Mouse (Mus musculus): ENCODE measurements around the gene Ganc.

Ganc gene

DNA sequence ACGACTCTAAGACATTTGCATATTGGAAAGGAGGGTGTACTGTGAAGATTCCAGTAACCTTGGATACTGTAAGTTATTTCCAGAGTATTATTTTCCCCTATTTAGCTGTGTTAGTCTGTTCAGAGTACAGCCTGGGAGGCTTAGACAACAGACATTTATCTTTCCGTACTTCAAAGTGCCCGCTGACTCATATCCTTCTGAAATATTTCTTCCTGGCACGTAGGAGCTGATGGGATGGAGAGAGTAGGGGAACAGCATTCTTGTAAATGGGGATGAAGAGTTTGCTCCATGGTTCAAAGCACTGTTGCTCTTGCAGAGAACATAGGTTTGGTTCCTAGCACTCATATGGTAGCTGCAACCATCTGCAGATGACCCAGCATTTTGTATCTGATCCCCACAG lies 48.9 kb downstream of the Ganc start:
- no peak for DNase-seq

- no peak for DNase-seq
Measured at GRCm38 (mm10) chr2:120454987-120455386, 51.3 kb downstream of the Ganc start.

GRCm38 (mm10) chr2:120455719-120456118 lies 52.0 kb downstream of the Ganc start, which contains the start of gene Capn3:
Gene Capn3, plus strand, starts transcription at chr2:120456019.
- no peak for DNase-seq

DNA sequence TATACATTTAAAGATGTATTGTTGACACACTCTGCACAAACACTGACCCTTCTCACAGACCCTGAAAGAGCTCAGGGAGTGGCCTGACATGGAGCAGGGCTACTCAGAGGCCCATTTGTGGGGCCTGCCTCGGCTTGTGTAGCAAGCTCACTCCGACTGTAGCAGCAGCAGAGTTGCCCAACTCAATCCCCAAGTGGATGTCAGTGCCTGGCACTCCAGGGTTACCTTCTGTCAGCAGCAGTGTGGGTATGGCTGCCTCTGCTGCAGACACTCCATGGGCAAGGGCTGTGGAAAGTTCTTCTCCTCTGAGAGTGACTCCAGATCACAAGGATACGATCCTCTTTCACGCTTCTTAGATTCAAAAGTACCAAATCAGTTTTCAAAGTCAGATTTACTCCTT lies 56.5 kb downstream of the Ganc start:
- DNase-seq: no peak

GRCm38 (mm10) chr2:120463328-120463727 lies 59.6 kb downstream of the Ganc start:
- DNase-seq: no peak

DNA sequence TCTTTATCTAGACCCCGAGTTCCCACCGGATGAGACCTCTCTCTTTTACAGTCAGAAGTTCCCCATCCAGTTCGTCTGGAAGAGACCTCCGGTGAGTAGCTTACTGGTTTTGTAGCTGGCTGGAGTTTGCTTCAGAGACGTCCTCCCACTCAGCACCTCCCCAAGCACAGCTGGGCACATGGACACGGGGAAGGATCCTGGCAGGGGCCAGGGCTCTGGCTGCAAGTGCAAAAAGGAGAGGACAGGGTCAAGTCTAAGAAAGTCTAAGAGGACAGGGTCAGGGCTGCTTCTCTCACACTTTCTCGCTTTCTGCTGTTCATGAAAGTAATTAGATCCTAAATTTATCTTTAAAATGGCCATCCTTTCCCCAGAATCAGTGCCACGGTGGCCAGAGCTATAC lies 60.4 kb downstream of the Ganc start:
- DNase-seq: no peak

DNA sequence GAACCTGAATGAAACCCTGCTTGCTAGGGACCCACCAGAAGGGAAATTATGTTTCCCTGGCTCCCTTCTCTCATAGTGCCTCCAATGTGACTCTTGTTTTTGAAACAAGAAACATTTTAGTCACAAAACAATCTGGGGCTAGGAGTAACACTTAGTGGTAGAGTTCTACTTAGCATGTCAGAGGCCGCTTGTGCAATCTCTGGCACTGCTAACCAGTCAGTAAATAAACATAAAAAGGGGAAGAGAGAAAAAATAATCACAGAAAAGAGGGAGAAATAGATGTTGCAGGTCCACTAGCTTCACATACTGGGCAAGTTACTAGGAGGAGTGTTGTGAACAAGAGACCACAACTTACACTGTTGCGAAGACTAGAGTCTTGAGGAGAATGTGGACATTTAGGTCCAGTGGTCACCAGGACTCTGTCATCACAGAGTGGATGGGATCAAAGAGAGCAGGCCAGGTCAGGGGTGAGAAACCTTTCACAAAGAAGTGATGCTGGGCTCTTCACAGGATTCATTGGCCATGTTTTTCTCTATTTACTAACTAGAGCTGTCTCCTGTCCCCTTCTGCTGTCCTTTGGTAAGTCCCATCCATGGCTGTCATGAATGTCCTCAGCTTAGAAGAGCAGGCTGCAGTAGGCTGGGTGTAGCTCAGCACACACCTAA lies 61.2 kb downstream of the Ganc start:
- no peak for DNase-seq

- DNase-seq: no peak
Measured at GRCm38 (mm10) chr2:120465397-120465785, 61.7 kb downstream of the Ganc start.

GRCm38 (mm10) chr2:120468011-120468410 lies 64.3 kb downstream of the Ganc start:
- DNase-seq: no peak

DNA sequence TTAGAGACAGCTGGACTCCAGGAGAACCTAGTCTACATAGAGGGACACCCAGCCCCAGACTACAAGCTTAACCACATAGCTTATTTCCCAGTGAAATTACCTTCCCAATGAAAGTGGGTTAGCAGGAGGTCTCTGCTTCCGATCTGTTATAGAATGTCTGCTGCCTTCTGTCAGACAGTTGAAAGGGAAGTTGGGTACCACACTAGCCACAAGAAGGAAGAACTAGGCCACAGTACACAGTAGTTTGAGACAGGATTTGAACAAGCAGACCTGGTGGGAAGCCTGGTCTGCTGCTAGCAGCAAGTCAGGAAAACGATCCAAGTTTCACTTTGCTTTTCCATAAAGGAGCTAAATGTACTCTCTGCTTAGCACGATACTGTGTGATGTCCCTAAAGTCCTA lies 65.5 kb downstream of the Ganc start:
- DNase-seq: no peak

DNA sequence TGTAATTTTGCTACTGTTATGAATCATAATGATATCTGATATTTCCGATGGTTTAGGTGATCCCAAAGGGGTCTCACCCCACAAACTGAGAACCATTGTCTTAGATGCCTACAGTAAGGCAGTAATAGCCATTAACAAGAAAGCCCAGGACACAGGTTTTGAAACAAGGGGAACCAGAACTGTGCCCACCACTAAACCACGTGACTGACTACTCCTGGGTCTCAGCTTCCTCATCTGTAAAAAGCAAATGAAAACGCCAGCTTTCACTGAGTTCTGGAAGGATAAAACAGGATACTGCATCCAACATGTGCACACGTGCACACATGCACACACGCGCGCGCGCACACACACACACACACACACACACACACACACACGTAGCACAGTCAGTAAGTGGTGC lies 66.0 kb downstream of the Ganc start:
- DNase-seq: no peak

GRCm38 (mm10) chr2:120470856-120471255 lies 67.2 kb downstream of the Ganc start:
- peak; percentile 62 to 72 for DNase-seq

DNA sequence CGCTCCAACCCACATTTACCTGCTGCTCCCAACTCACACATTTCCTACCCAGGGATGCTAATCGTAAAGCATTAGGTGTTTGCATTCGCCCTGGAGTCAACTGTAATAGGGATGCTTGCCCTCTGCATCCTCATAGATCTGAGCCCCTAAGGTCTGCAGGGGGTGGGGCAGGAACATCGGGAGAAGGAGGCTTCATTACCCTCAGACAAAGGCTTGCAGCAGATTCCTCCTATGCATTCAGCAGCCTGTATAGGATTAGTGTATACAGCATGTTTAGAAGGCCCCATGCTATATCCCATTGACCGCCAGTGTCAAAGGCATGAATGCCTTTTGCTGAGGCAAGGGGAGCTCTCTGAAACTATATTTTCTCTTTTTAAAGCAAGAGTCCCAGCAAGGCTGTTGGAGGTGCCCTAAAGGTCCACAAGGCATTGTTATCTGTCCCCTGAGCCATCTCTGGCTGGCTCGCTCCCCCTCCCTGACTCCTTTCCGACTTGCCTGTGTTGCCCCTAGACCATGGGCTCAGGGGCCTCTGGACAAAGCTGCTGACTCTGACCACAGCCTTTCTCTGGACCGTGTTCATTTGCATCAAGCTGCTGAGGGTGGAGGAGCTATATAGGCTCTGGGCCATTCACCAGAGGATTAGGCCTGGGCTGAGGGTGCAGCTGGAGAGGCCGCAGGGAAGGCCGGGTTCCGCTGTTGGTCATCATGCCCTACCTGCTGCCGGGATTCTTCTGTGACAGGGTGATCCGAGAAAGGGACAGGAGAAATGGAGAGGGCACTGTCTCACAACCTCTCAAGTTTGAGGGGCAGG lies 72.8 kb downstream of the Ganc start:
- no peak for DNase-seq

DNA sequence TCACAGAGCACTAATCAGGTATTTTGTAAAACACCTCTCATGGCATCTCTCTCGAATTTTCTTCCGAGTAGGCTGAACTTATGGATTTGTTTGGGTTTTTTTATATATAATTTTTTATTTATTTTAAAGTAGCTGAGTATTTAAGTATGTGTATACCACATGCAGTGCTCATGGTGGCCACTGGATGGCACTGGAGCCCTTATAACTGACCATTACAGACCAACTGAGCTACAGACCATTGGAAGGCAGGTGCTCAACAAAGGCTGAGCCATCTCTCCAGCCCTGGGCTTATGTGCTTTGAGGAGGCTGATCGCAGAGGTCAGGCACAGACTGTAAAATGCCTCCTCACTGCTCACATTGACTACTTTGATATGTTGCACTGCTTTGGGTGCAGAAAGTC lies 74.9 kb downstream of the Ganc start:
- peak; percentile 53 to 76 for DNase-seq

GRCm38 (mm10) chr2:120481921-120482320 lies 78.2 kb downstream of the Ganc start:
- no peak for DNase-seq

DNA sequence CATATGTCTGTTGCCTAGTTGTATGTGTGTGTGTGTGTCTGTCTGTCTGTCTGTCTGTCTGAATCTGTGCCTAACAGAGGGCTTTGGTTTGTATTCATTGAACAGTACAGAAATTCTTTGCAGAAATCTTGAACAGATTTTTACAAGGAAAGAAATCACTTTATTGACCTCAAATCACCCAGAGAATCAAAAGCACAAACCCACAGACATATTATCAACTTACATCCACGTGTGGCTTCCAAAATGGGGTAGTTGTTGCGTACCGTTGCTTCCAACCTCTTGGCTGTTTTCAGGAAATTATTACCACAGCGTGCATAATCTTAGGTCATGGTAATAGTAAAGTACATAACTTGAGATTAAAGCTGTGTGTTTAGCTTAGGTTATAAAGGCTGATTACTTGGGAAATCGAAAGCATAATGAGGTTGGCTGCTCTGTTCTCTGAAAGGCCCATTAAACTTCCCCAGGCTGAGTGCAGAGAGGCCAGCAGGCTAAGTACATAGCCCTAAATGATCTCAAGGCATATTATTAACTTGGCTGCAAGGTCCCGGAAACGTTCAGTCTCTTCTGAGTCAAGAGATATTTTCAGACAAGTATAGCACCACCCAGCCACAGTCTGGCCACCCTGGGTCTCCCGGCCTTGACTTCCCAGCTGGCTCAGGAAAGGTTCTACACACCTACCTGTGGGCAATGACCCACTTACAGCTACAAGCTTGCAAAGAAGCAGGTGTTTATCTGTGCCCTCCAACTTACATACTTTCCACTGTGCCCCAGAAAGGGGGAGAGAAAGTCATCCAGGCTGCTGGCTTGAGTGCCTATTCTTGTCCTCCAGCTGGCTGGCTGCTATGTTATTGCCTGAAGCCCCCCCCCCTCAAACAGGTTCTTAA lies 79.1 kb downstream of the Ganc start:
- DNase-seq: no peak

DNA sequence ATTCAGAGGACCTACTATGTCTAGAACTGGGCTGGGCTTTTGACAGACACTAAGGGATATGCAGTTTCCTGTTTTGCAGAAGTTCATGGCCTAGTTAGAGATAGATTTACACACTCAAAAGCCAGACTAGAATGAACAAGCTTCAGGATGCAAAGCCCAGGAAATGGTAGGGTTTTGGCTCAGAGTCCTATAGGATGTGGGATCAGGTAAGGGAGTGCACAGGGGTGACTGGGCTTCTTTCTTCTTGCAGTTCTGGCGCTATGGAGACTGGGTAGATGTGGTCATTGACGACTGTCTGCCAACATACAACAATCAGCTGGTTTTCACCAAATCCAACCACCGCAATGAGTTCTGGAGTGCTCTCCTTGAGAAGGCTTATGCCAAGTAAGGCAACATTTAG lies 80.5 kb downstream of the Ganc start:
- no peak for DNase-seq

- no peak for DNase-seq
Measured at GRCm38 (mm10) chr2:120493254-120493653, 89.6 kb downstream of the Ganc start.

DNA sequence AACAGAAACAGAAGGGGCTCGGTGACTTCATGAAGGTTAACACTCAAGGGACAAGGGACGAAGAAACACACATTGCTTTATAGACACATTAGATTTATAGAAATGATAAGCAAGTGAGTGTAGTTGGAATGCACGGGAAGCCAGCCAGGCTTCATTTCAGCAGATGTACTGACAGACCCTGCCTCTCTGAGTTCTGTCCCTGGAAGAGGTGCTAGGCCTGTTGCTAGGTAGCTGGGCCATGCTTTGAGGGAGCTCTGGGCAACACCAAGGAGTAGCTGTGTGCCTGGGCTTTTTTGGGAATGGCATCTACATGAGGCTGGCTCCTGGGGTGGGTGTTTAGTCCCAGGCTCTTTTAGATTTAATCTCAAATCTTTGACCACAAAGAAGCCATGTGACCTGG lies 92.8 kb downstream of the Ganc start:
- DNase-seq: no peak

DNA sequence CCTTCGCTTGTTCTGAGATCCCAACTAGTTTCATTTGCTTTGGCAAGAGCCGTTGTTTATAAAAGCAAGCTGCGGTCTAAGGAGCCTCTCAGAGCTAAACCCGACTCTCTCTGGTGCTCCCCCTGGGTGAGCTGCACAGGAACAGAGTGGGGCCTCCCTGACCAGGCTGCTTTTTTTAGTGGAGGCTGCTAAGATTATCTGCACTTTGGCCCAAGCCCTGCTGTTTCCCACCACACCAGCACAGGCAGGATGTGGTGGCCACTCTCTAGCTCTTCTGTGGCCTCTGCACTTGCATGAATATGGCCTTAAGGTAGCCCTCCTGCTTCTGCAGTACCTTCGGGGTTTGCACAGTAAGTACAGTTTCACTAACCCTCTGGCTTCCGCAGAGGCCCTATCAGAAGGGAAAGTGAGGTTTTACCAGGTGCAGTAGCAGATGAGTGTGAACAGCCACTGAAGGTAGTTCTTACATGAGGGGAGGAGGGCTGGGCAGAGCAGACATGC lies 96.3 kb downstream of the Ganc start:
- no peak for DNase-seq

GRCm38 (mm10) chr2:120501136-120501918 lies 97.6 kb downstream of the Ganc start:
- DNase-seq: no peak

DNA sequence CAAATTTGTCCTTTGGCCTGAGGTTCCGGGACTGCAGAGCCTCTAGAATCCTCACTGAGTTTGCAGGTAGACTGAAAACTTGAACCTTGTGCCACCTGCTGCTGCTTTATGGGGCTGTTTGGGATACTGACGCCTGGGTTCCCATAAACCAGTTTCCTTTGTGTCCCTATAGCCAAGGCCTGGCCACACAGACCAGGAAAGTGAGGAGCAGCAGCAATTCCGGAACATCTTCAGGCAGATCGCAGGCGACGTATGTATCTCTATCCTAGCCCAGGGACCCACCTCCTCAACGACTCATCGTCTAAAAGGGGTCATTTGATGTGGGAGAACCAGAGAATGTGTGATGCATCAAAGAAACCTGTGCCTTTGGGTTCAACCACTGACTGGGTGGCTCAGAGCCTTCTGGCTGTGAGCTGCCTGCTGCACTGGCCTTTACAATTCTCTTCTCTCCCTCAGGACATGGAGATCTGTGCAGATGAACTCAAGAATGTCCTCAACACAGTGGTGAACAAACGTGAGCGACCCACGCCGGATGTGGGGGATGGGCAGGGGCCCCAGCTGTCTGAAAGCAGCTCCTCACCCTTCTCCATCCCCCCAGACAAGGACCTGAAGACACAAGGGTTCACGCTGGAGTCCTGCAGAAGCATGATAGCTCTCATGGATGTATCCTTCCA lies 98.4 kb downstream of the Ganc start:
- peak in 1 of 2 experiments; percentile 20 for DNase-seq
